Mouse (Mus musculus) lung, adult 2 months (tissue): Measurements from ENCODE around the gene Gucy2c. TPM values are rescaled to one million over a fixed set of nuclear protein-coding genes. Genes with fewer than 3 reads are reported as not detected.

Experiments used
- DNase-seq: peaks from one replicate; pipeline ENCODE4 v3.0.0; 2022
- H3K4me1 ChIP-seq: fragments of 200-500 bp; 2 replicates; pipeline ENCODE4 v1.6.1; 2011; ENCODE audit warnings: low read length; ENCODE audit not compliant: control insufficient read depth, insufficient read depth
- H3K4me3 ChIP-seq: fragments of 200-500 bp; replicated peaks from 2 replicates; pipeline ENCODE3; 2011; ENCODE audit warnings: low read depth, mild to moderate bottlenecking, control low read depth, low read length; ENCODE audit errors: extremely low read depth
- CTCF ChIP-seq: fragments of 200-500 bp; IDR thresholded peaks from 2 replicates; pipeline ENCODE4 v1.5.1; 2011; ENCODE audit warnings: mild to moderate bottlenecking, low read length, control low read depth; ENCODE audit not compliant: insufficient read depth
- POLR2A ChIP-seq: fragments of 200-500 bp; IDR thresholded peaks from 2 replicates; pipeline ENCODE4 v1.6.1; 2011; ENCODE audit warnings: low read depth, mild to moderate bottlenecking, control low read depth, low read length, borderline replicate concordance; ENCODE audit errors: extremely low read depth
- WGBS: fragments of 180-500 bp; shearing (Covaris S2); methylation state at CpG from one replicate; pipeline ENCODE4 v1.1.7; 2018; 5-methylcytosine and 5-hydroxymethylcytosine counted together
- polyA plus RNA-seq: library from polyadenylated mRNA; depleted of rRNA; stranded (reverse); fragments of >200 nt; gene quantifications from 2 replicates; pipeline ENCODE4 v1.2.3, GENCODE M21; 2012; rRNA removed

Gene Gucy2c
- polyA plus RNA-seq = 0.04 and 0.27 TPM in 2 replicates

DNA sequence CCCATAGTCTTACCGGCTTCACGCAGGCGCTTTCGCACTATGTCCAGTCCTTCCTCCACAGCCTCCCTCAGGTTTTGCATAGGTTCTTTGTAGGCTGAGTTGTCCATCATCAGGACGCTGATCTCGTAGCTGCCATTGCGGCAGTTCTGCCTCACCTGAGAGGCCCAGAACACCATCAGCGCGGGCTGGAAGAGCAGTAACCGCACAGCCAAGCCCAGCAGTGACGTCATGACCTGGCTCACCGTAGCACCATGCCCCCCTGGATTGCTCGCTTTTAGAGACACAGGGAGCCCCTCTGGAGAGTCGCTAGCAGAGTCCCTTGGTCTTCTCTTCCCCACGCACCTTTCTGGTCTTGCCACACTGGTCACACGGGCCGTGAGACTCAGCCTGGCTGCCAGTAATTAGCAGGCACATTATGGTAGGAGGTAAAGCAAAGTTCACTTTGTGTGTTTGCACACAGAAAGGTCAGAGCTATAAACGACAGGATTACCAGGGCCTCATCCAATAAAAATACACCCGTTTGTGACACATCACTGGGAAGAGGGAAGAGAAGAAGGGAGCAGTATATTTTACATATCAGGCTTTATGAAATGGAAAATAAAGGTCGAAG is at the start of gene Gucy2c:
Gene Gucy2c (minus strand): TSS at position 389 of the 610 bp plus-strand sequence.
- TF ChIP-seq POLR2A (no peak), CTCF (no peak)
- DNase-seq = no peak
- no peak within 1 kb of the TSS for H3K4me3 ChIP-seq
- 79% methylated on average over 20 of the region's 20 CpGs for WGBS
- no peaks in the 10 kb centered on the region for H3K4me1 ChIP-seq

DNA sequence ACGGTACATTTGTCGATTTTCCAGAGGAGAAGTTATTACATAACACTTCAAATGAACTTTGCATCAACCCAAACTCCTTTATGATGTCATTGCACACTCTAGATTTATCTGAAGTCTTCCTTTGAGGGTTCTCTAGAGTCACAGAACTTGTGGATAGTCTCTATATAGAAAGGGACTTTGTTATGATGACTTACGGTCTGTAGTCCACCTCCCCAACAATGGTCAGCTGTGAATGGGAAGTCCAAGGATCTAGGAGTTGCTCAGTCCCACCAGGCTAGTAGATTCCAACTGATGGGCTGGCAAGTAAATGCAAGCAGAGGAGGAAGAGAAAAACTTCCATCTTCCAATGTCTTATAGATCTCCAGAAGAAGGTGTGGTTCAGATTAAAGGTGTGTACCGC is 47.1 kb upstream of the Gucy2c start:
- DNase-seq = no peak
- WGBS = 34% methylated on average over 4 of the region's 4 CpGs
- H3K4me1 ChIP-seq = peaks cover 3% of the 10 kb centered on the region
- no peak for TF ChIP-seq POLR2A
- TF ChIP-seq CTCF = no peak
- H3K4me3 ChIP-seq = peak overlapping the region; percentile 45

DNA sequence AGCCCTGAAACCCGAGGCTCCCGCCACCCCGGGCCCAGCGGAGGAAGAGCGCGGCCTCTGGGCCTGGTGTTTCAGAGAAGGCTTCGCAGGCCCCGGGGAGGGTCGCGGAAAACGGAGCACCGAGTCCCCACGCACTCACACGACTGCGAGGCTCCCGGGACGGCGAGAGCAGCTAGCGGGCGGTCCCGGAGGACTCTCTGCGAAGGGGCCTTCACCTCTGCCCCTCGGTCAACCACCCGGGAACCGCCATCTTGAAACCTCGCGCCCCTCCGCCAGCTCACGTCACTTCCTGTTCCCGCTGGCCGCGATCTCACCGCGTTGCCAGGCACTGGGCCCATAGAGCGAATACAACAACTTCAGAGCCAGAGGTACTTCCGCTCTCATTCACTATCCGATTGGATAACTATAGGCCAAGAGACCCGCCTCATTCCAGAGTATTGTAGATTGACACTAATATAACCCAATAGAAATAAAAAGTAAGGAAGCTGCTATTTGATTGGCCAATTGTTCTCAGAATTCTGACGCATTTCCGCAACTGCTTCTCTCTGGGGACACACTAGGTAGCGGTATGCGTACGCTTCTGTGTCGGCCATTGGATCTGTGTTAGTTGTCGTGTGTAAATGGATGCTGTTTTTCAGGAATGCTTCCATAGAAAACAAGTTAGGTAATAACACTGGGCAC is 46.5 kb upstream of the Gucy2c start, which contains the start of gene Wbp11:
Gene Wbp11 (minus strand): TSS at position 353 of the 681 bp plus-strand sequence.
- TF ChIP-seq CTCF (peak; percentile 25; the same call in 1 of the 2 replicates), POLR2A (peak; percentile 78; the same call in 1 of the 2 replicates)
- peak; percentile 94 for DNase-seq
- Histone ChIP-seq H3K4me1 (peaks cover 3% of the 10 kb centered on the region), H3K4me3 (peak within 1 kb of the TSS; percentile 85)
- WGBS = 1% methylated on average over 45 of the region's 45 CpGs

GRCm38 (mm10) chr6:136827516-136827880 is 45.9 kb upstream of the Gucy2c start, which contains the start of gene BC049715:
BC049715 (plus strand) TSS chr6:136827626.
- TF ChIP-seq POLR2A (no peak), CTCF (no peak)
- H3K4me1 ChIP-seq = peaks cover 3% of the 10 kb centered on the region
- H3K4me3 ChIP-seq = peak within 1 kb of the TSS; percentile 85
- DNase-seq = no peak
- under 1% methylated on average over 34 of the region's 34 CpGs for whole genome bisulfite sequencing

GRCm38 (mm10) chr6:136827116-136827515 is 45.6 kb upstream of the Gucy2c start:
- H3K4me1 ChIP-seq = peaks cover 3% of the 10 kb centered on the region
- TF ChIP-seq POLR2A (no peak), CTCF (no peak)
- peak overlapping the region; percentile 85 for H3K4me3 ChIP-seq
- WGBS = 8% methylated on average over 7 of the region's 7 CpGs
- DNase-seq = no peak

DNA sequence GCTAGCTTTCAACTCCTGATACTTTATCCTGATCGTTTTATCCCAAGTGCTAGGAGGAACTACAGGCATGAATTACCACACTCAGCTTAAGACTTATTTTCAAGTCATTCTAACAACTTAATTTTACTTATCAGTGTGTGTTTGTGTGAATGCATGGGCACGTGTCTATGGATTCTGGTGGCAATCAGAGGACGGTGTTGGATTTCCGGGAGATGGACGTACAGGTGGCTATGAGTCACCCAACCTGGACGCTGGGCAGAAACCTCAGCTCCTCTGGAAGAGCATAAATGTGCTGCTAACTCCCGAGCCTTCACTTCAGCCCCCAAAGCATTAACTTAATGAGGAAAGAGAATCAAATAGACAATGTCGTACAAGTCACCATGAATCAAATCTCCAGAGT is 43.4 kb upstream of the Gucy2c start:
- TF ChIP-seq CTCF (no peak), POLR2A (no peak)
- Histone ChIP-seq H3K4me1 (peaks cover 3% of the 10 kb centered on the region), H3K4me3 (no peak overlapping the region)
- DNase-seq = no peak
- 87% methylated on average over 8 of the region's 8 CpGs for WGBS

GRCm38 (mm10) chr6:136821086-136821485 is 39.5 kb upstream of the Gucy2c start:
- 90% methylated on average over 18 of the region's 18 CpGs for WGBS
- TF ChIP-seq CTCF (no peak), POLR2A (no peak)
- no peak for DNase-seq
- H3K4me1 ChIP-seq = no peaks in the 10 kb centered on the region
- H3K4me3 ChIP-seq = no peak overlapping the region

- DNase-seq = no peak
- Histone ChIP-seq H3K4me1 (no peaks in the 10 kb centered on the region), H3K4me3 (no peak overlapping the region)
- WGBS = 91% methylated on average over 21 of the region's 21 CpGs
- TF ChIP-seq CTCF (no peak), POLR2A (no peak)
These were observed 38.8 kb upstream of the Gucy2c start for GRCm38 (mm10) chr6:136820381-136820780.

GRCm38 (mm10) chr6:136817549-136817948 is 36.0 kb upstream of the Gucy2c start:
- TF ChIP-seq POLR2A = no peak
- no peak for TF ChIP-seq CTCF
- Histone ChIP-seq H3K4me1 (no peaks in the 10 kb centered on the region; the same call in 1 of the 2 replicates), H3K4me3 (no peak overlapping the region)
- no peak for DNase-seq
- WGBS = 95% methylated on average over 3 of the region's 3 CpGs
